Mouse (Mus musculus): Measurements from ENCODE around the gene Znhit3. TPM values are rescaled to one million over a fixed set of nuclear protein-coding genes. Genes with fewer than 3 reads are reported as not detected.
A peak's percentile ranks its signal among the peaks of the same experiment; 100 is the strongest.

Gene Znhit3
- total RNA-seq, 2 experiments from 2014 or later: 9.5 to 11.2 TPM

DNA sequence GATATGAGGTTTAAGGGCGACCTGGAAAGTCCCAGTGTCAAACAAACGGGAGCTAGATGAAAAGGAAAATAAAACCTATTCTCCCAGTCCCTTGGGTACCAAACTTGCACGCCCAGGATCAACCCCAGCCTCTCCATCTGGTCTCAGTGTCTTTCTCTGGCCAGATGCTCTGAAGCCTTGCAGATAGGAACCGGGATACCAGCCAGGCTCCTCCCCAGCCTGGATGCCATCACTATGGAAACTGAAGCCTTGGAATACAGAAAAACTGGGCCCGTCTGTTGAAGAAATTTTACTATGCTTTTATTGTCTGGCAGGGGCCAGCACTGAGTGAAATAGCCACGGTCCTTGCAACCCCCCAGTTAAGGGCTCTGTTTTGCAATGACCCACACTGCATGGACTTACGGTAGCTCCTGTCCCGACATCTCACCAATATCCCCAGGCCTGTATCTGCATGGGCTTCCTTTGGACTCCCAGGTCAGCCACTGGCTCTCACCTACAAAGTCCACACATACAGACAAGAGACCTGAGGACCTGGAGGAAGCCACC lies 23.4 kb upstream of the Znhit3 start:
- intact Hi-C loops (cut with DNase I; ENCODE audit: low total_unique reads): no loop called here
- no peak for DNase-seq

DNA sequence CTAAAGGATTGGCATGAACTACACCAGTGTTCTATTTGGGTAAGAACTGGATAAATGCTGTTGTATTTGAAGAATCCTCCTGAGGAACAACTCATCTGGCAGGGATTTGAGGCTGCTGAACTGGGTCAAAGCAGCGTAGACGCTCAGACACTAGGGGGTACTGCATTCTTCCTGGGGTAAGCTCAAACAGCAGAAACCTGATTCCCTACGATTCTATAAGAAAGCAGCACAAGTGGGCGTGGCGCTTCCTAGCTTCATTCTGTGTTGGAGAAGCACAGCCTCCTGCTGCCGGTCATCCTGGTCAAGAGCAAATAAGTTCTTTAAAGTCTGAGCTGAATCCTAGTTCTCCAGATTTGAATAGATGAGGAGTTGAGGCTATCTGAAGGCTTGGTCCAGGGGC lies 16.1 kb upstream of the Znhit3 start:
- intact Hi-C loops (cut with DNase I; ENCODE audit: low total_unique reads): no loop called here
- DNase-seq: no peak

DNA sequence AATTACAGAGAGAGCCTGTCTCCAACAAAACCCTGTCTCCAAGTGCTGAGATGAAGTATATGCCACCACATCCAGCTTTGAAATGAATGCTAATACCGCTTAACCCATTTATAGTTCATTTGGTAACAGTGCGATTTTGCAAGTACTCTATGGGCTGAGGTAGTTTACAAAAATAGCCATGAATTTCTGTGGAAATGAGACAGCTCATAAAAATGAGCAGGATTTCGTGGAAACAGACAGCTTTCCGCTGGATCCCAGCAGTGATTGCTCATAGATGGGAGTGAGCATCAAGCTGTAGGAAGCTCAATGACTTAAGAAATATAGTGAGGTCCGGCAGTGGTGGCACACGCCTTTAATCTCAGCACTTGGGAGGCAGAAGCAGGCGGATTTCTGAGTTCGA lies 4.8 kb upstream of the Znhit3 start:
- intact Hi-C loops (cut with DNase I; ENCODE audit: low total_unique reads): loop anchor here (5.0 kb wide), 1 partner anchor 61 kb away; no protein-coding TSS in a partner anchor
- no peak for DNase-seq

DNA sequence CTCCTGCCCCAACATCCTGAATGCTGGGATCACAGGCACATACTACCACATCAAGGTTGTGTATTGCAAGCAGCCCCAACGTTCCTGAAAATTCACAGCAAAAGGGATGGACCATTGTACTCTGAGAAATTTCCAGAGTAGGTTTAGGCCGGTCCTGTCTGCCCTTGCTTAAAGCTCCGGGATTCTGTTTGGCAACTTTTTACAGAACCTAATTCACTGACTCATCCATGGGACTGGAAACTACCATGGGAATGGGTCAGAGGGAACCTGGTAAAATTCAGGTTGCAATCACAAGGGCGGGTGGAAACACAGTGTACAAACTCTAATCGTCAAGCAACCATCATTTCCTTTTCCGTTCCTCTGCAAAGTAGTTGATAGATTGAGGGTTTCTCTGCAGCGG lies 3.8 kb upstream of the Znhit3 start:
- DNase-seq: no peak
- intact Hi-C loops (cut with DNase I; ENCODE audit: low total_unique reads): loop anchor here (5.0 kb wide), 1 partner anchor 62 kb away; no protein-coding TSS in a partner anchor

DNA sequence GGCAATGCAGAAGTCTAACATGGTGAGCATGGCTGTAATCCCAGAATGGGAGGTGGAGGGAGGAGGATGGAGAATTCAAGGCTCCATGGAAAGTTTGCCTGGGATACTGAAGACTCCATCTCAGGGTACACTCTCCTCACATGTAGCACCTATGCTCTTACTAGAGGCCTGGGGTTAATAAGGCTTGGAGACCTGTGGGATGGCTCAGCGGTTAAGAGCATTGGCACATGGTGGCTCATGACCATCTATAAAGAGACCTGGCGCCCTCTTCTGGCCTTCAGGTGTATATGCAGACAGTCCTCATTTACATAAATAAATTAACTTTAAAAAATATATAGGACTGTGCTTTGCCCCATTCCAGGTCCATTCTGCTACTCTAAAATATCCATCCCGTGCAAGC lies 3.1 kb upstream of the Znhit3 start:
- DNase-seq: peak; percentile 13
- intact Hi-C loops (cut with DNase I; ENCODE audit: low total_unique reads): no loop called here

DNA sequence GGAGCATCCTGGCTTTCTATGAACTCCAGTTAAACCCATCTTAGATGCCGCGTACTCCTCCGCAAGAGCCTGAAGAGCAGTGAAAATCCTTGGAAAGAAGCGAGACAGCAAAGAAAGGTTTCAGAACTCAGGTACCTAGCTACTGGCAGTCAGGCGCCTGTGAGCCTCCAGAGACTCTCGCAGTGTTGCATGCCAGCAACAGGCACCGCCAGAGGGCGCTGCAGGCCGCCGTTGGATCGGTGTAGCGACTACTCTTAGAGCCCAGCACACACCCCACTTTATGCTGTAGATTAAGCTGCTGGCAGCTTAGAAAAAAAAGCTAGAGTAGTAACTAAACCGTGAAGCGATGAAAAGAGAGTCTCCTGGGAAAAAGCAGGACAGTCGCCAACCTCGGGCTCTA lies 2.3 kb upstream of the Znhit3 start:
- intact Hi-C loops (cut with DNase I; ENCODE audit: low total_unique reads): no loop called here
- DNase-seq: peak; percentile 82

DNA sequence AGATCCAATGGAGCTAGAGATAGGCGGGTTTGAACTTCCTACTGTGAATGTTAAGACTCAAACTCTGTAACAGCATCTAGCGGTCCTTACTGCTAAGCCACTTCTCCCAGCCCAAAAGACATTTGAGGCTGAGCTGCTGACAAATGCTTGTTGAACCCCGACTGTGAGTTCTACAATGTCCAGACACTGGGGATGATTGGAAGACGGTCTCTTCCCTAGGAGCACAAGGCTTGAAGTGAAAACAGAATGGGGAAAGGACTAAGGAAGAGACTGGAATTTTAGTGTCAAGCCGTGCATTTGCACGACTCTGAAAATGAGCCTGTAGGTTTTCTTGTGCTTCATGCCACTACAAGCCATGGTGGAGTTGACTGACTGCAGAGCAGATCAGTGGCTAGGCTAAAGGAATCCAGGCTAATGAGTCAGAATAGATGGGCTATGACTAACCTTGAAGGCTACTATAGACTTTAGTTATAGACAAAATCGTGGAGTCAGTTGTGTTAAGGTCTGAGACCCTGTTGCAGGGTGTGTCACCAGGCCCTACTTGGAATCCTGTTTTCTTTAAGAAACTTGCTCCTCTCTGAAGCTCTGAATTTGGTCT lies 636 bp upstream of the Znhit3 start:
- DNase-seq: no peak
- intact Hi-C loops (cut with DNase I; ENCODE audit: low total_unique reads): no loop called here

DNA sequence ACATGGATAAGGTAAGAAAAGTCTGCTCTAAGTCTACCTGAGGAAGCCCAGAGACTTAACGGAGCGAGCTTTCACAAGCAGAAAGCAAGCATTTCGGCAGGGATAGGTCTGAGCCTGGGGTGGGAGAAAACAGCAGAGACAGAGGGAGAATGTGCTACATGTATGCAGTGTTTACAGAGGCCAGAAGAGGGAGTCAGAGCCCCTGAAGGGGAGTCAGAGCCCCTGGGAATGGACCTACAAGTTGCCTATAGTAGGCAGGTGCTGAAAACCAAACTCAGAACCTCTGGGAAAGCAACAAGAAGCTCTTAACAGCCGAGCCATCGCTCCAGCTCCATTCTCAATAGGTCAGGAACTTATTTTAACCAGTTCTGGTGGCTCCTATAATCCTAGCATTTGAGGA lies 1.5 kb downstream of the Znhit3 start:
- intact Hi-C loops (cut with DNase I; ENCODE audit: low total_unique reads): no loop called here
- no peak for DNase-seq

DNA sequence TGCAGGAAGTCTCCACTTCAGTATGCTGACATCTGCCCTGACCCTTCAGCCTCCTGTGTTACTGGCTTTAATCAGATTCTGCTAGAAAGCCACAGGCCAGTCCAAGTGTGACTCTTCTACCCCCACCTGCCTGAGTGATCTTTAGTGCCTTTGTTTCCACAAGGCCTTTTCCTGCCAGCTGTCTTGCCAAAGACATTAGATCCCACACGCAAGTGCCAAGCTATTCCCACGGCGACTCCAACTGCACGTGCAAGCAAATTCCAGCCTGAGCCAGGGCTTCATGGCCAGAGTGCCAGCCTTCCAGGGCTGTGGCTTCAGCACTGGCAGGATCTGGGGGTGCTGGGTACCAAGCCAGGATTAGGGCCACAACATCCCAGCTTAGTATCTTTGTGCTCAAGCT lies 5.8 kb downstream of the Znhit3 start:
- DNase-seq: no peak
- intact Hi-C loops (cut with DNase I; ENCODE audit: low total_unique reads): no loop called here

DNA sequence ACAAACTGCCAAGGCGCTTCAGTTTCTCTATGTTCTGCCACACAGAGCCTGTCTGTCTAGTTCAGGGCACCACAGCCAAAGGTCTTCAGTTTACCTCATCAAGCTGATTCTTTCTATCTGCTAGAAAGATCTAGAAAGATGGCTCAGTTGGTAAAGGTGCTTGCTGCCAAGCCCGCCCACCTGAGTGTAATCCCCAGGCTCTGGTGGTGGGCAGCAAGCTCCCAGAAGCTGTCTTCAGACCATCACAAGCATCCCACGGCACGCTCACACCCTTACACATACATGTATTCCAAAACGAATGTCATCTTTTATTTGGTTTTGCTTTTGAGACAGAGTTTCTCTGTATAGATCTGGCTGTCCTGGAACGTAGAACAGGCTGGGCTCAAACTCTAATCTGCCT lies 7.7 kb downstream of the Znhit3 start:
- intact Hi-C loops (cut with DNase I; ENCODE audit: low total_unique reads): no loop called here

DNA sequence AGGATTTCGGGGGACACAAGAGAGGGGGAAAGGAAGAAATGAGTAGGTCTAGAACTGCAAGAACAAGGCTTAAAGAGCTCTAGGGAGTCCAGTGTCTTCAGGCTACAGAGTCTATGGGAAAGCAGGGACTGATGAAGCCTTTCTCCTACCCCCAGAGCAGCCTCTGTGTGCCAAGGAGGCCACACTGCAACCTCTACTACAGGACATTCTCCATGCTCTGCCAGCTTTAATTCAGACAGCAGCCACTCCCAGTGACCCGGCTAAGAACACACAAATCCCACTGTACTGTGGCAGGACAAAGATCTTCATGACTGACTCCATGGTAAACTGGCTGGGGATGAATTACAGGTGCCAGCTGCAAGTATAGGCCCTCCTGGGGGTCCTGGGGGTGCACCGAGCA lies 9.1 kb downstream of the Znhit3 start:
- DNase-seq: no peak
- intact Hi-C loops (cut with DNase I; ENCODE audit: low total_unique reads): no loop called here

More for the DNA sequence above, 7.7 kb downstream of the Znhit3 start:
- DNase-seq: no peak

DNA sequence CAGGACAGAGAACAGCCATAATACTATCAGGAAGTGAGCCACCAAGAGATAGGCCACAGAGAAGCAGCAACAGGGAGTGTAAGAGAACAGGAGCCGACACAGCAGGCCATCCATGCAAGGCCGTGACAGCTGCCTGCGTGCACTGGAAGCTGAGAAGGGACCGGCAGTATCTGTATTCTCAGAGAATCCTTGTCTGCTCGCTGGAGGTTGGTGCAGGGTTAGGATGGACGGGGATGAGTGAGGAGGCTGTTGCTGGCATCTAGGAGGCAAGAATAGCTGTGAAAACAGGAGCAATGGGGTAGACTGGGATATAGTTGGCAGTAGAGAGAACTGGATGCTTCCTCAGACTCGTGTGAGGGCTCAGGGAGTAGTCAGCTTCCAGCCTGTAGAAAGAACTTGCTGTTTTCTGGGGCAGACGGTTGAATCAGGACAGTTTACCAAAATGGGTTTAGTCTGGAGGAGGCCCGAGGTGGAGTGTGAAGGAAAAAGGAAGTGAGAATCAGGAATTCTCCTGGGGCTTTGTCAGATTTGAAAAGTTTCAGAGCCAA lies 11.5 kb downstream of the Znhit3 start:
- intact Hi-C loops (cut with DNase I; ENCODE audit: low total_unique reads): no loop called here
- DNase-seq: no peak

DNA sequence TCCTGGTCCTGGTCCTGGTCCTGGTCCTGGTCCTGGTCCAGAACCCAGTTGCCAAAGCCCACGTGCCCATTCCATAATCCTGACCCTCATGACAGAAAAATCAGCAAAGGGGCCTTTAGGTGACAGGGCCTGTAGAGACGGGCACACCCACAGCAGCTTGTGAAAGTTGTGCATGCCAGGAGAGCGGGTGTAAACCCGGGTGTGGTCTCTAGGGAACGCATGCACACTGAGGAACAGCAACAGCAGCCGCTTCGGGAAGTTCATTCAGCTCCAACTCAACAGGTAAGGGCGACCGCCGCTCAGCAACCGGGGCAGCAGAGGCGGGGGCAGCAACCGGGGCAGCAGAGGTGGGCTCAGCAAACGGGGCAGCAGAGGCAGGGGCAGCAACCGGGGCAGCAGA lies 23.1 kb downstream of the Znhit3 start:
- no peak for DNase-seq
- intact Hi-C loops (cut with DNase I; ENCODE audit: low total_unique reads): no loop called here

DNA sequence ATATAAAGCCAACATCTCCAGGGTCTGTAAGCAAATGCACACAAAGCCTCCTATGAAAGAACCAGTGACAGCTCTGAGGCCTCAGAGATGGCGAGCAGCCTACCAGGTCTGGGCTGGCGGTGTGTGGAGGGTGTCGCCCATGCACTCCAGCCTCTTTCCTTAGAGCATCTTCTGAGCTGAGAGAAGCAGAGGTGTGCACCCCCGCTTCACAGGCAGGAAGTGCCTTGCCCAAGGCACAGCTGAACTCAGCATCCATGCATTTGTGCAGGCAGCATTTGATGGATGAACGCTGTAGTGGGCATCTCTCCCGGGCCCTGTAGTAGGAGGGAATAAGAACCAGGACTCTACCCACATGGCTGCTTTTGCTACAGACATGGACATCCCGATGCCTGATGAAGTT lies 24.5 kb downstream of the Znhit3 start:
- DNase-seq: no peak
- intact Hi-C loops (cut with DNase I; ENCODE audit: low total_unique reads): no loop called here

DNA sequence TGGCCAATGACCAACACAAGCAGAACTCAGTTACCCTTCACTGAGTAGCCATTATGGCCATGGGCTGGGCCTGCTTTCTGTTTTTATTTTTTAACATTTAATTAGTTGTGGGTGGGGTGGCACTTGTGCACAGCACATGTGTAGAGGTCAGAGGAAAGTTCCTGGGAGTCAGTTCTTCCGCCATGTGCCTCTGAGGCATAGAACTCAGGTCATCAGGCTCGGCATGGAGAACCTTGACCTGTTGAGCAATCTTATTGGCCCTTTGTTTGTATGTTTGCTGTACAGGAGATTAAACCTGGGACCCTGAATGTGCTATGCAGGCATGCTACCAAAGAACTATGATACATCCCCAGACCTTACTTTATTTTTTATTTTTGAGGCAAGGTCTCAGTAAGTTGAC lies 26.7 kb downstream of the Znhit3 start:
- DNase-seq: no peak
- intact Hi-C loops (cut with DNase I; ENCODE audit: low total_unique reads): no loop called here

DNA sequence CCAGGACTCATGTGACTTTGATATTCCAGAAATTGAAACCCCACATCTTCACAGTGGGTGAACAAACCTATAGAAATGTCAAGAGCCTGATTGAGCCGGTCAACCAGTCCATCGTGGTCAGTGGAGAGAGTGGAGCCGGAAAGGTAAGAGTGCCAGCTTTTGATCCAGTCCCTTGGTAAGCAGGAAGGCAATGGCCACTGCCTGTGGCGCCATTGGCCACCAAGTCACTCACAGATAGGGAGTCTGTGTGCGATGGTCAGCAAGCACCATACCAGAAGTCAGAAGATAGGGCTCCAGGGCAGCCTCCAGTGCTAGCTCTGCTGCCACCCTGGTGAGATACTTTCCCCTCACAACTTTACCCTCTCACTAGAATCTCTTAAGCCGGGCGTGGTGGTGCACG lies 28.1 kb downstream of the Znhit3 start:
- no peak for DNase-seq
- intact Hi-C loops (cut with DNase I; ENCODE audit: low total_unique reads): no loop called here

DNA sequence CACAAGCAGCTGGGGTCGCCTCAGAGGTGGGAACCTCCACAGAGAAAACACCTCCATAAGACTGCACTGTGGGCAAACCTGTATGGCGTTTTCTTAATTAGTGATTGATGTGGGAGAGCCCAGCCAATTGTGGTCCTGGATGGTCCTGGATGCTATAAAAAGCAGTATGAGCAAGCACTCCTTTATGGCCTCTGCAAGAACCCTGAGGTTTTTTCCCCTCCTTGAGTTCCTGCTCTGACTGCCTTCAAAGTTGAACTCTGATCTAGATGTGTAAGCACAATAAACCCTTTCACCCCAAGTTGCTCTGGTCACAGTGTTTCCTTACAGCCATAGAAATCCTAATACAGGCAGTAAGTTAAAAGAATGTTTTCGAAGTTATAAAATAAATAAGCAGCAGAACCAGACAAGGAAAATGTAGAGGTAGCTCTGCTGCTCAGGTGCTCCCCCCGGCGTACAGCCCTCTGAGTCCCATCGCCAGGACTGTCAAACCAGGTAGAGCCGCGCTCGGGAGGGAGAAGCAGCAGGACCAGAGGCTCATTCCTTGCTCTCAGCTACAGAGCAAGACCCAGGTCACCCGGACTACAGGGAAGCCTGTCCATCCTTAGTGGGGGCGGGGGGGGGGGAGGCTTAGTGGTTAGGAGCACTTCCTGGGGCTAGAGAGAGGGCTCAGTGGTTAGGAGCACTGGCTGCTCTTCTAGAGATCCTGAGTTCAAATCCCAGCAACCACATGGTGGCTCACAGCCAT lies 29.2 kb downstream of the Znhit3 start:
- intact Hi-C loops (cut with DNase I; ENCODE audit: low total_unique reads): no loop called here
- DNase-seq: no peak

DNA sequence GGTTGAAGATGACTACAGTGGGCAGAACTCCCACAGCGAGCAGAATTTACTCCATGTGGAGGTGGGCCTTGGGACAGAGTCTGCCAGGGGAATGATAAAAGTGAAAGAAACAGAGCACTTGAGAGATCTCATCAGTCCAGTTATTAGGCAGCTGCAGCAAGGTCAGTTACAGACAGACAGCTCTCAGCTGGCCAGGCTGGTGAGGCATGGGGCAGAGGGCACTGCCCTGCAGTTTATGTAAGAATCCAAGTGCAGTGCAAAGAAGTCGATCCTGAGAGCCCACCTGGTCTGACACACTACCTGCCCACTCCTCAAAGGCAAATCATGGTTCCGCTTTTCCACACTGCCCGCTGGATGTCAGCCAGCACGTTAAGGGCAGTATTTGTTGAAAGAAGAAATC lies 29.9 kb downstream of the Znhit3 start:
- DNase-seq: no peak
- intact Hi-C loops (cut with DNase I; ENCODE audit: low total_unique reads): no loop called here

DNA sequence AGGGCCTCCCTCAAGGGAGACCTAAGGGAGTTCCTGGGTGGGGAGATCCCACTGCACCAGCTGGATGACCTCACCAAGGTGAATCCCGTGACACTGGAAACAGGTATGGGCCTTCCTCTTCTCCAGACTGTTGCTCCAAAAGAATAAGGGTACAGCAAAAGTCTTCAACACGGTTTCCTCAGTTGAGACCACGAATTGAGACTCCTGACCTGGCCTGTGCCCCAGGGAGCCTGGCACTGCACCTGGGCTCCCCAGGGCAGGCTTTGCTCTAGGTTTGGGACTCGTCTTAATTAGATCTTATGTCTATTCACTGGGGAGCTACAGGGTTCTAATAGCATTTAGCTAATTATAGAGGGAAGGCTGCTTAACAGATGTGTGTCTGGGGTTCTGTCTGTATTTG lies 30.9 kb downstream of the Znhit3 start:
- DNase-seq: no peak
- intact Hi-C loops (cut with DNase I; ENCODE audit: low total_unique reads): no loop called here

DNA sequence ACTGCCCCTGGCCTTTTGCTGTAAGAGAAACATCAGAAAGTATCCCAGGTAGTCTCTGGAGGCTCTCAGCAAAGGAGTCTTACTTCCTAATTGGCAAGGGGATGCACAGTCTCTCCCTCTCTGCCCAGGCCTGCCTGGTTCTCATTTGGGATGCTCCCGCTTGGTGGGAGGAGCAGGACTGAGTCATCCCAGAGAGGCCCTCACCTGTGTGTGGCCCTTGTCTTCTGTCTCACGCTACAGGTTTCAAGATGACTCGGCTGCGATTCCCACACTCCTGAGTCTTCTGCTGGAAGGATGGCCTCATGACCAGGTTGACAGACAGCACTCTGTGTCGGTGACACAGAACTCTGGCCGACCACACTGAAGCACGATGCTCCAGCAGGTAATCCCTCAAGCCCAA lies 33.8 kb downstream of the Znhit3 start:
- intact Hi-C loops (cut with DNase I; ENCODE audit: low total_unique reads): no loop called here
- DNase-seq: no peak

DNA sequence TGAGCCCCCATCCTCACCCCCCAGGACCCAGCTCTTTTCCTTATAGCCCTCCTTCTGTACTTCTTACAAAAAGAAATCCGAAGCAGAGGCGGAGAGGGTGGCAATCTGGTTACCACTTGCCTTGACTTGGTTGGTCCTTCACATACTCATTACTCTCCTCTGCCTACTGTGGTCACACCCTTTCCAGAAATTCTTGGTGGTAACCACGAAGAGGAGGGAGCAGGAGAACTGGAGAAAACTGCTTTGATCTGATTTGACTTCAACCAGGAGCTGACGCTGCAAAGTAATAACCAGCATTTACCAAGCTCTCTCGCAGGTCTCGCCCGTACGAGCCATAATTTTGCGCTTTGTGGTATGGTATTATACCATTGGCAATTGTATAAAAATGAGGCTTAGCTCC lies 35.2 kb downstream of the Znhit3 start:
- no peak for DNase-seq
- intact Hi-C loops (cut with DNase I; ENCODE audit: low total_unique reads): no loop called here
